Mouse (Mus musculus) neural tube, embryonic 12.5 days (tissue): ENCODE data around the gene Asna1. TPM values are rescaled to one million over a fixed set of nuclear protein-coding genes. Genes with fewer than 3 reads are reported as not detected.

ENCODE experiments used
- ATAC-seq: fragments of 200-750 bp; cut with Nextera tagmentation; 2 replicates; pipeline ENCODE4 v1.8.0; 2017; ENCODE audit warnings: low read depth, mild to moderate bottlenecking, moderate TSS enrichment, moderate library complexity; ENCODE audit not compliant: low FRiP score
- H3K27ac ChIP-seq: fragments of 300-500 bp; sonication (generic); 2 replicates; pipeline ENCODE4 v1.5.1; 2016
- H3K27me3 ChIP-seq: fragments of 300-500 bp; sonication (generic); replicated peaks from 2 replicates; pipeline ENCODE4 v1.6.1; 2016; ENCODE audit warnings: mild to moderate bottlenecking
- H3K36me3 ChIP-seq: fragments of 300-500 bp; sonication (generic); 2 replicates; pipeline ENCODE4 v1.6.1; 2016; ENCODE audit warnings: mild to moderate bottlenecking
- H3K4me1 ChIP-seq: fragments of 300-500 bp; sonication (generic); 2 replicates; pipeline ENCODE4 v1.6.1; 2016
- H3K4me2 ChIP-seq: fragments of 300-500 bp; sonication (generic); replicated peaks from 2 replicates; pipeline ENCODE4 v1.6.1; 2016; ENCODE audit warnings: mild to moderate bottlenecking
- H3K4me3 ChIP-seq: fragments of 300-500 bp; sonication (generic); 2 replicates; pipeline ENCODE4 v1.5.1; 2016
- H3K9ac ChIP-seq: fragments of 300-500 bp; sonication (generic); 2 replicates; pipeline ENCODE4 v1.6.1; 2016; ENCODE audit warnings: mild to moderate bottlenecking
- H3K9me3 ChIP-seq: fragments of 300-500 bp; sonication (generic); 2 replicates; pipeline ENCODE4 v1.6.1; 2016; ENCODE audit warnings: mild to moderate bottlenecking
- WGBS: fragments of 180-500 bp; shearing (Covaris S2); methylation state at CpG from one replicate; pipeline ENCODE4 v1.1.7; 2016; 5-methylcytosine and 5-hydroxymethylcytosine counted together
- polyA plus RNA-seq: library from polyadenylated mRNA; unstranded; fragments of >200 nt; fragmentation: Nextera tagmentation; extraction: Ambion mirVana; gene quantifications from 2 replicates; pipeline ENCODE4 v1.2.1, GENCODE M21; 2016

Asna1 gene
- 144 and 150 TPM in 2 replicates for polyA plus RNA-seq

GRCm38 (mm10) chr8:85025098-85025932 is at the start of gene Asna1:
Gene Asna1 (minus strand): TSS chr8:85025281.
- Histone ChIP-seq H3K9me3 (no peaks in the 10 kb centered on the region), H3K27ac (no peak within 1 kb of the TSS), H3K9ac (peak within 1 kb of the TSS; percentile 77), H3K4me2 (peak within 1 kb of the TSS; percentile 98), H3K36me3 (peaks cover 48% of the 10 kb centered on the region), H3K27me3 (no peaks in the 10 kb centered on the region), H3K4me3 (peak within 1 kb of the TSS; percentile 76), H3K4me1 (peaks cover 38% of the 10 kb centered on the region)
- ATAC-seq = peak; percentile 90
- WGBS = 7% methylated on average over 30 of the region's 30 CpGs

- Histone ChIP-seq H3K4me1 (peaks cover 21% of the 10 kb centered on the region), H3K9me3 (no peaks in the 10 kb centered on the region), H3K9ac (no peak overlapping the region), H3K27ac (no peak overlapping the region), H3K4me2 (no peak overlapping the region), H3K27me3 (no peaks in the 10 kb centered on the region), H3K36me3 (peaks cover 37% of the 10 kb centered on the region), H3K4me3 (no peak overlapping the region)
- ATAC-seq = no peak
- 93% methylated on average over 10 of the region's 10 CpGs for WGBS
Observed at GRCm38 (mm10) chr8:85074617-85075016, 49.5 kb upstream of the Asna1 start.

- Histone ChIP-seq H3K4me3 (no peak overlapping the region), H3K9me3 (no peaks in the 10 kb centered on the region), H3K27me3 (no peaks in the 10 kb centered on the region), H3K36me3 (peaks cover 37% of the 10 kb centered on the region), H3K9ac (no peak overlapping the region), H3K4me1 (peaks cover 18% of the 10 kb centered on the region), H3K27ac (no peak overlapping the region), H3K4me2 (no peak overlapping the region)
- ATAC-seq = no peak
- WGBS = 92% methylated on average over 10 of the region's 10 CpGs
Observed at GRCm38 (mm10) chr8:85074167-85074566, 49.1 kb upstream of the Asna1 start.

GRCm38 (mm10) chr8:85073041-85073612 is 48.0 kb upstream of the Asna1 start:
- Histone ChIP-seq H3K9me3 (no peaks in the 10 kb centered on the region), H3K36me3 (peaks cover 36% of the 10 kb centered on the region), H3K9ac (no peak overlapping the region), H3K27me3 (no peaks in the 10 kb centered on the region), H3K4me3 (no peak overlapping the region), H3K4me1 (peaks cover 18% of the 10 kb centered on the region), H3K27ac (no peak overlapping the region), H3K4me2 (peak overlapping the region; percentile 70; the same call in 1 of the 2 replicates)
- no peak for ATAC-seq
- WGBS = 94% methylated on average over 15 of the region's 15 CpGs

- ATAC-seq = no peak
Observed at GRCm38 (mm10) chr8:85072364-85072929, 47.4 kb upstream of the Asna1 start.

GRCm38 (mm10) chr8:85071514-85072281 is 46.6 kb upstream of the Asna1 start, which contains the start of gene Dhps:
Gene Dhps (plus strand): TSS chr8:85071757.
- Histone ChIP-seq H3K4me2 (peak within 1 kb of the TSS; percentile 70), H3K4me3 (peak within 1 kb of the TSS; percentile 90), H3K36me3 (peaks cover 43% of the 10 kb centered on the region), H3K27me3 (no peaks in the 10 kb centered on the region), H3K4me1 (peaks cover 15% of the 10 kb centered on the region; the same call in 1 of the 2 replicates), H3K9me3 (no peaks in the 10 kb centered on the region), H3K27ac (peak within 1 kb of the TSS; percentile 90), H3K9ac (peak within 1 kb of the TSS; percentile 79)
- WGBS = under 1% methylated on average over 68 of the region's 68 CpGs
- peak; percentile 91 for ATAC-seq

More at GRCm38 (mm10) chr8:85072364-85072929, 47.4 kb upstream of the Asna1 start:
- WGBS = 38% methylated on average over 9 of the region's 9 CpGs
- no peak overlapping the region for H3K27ac ChIP-seq
- no peaks in the 10 kb centered on the region for H3K9me3 ChIP-seq
- peaks cover 37% of the 10 kb centered on the region for H3K36me3 ChIP-seq
- no peaks in the 10 kb centered on the region for H3K27me3 ChIP-seq
- peak overlapping the region; percentile 70 for H3K4me2 ChIP-seq
- H3K4me1 ChIP-seq = peaks cover 18% of the 10 kb centered on the region
- H3K4me3 ChIP-seq = peak overlapping the region; percentile 90
- peak overlapping the region; percentile 79 for H3K9ac ChIP-seq

GRCm38 (mm10) chr8:85071041-85071440 is 46.0 kb upstream of the Asna1 start:
- Histone ChIP-seq H3K4me1 (peaks cover 15% of the 10 kb centered on the region; the same call in 1 of the 2 replicates), H3K27me3 (no peaks in the 10 kb centered on the region), H3K27ac (peak overlapping the region; percentile 90), H3K36me3 (peaks cover 43% of the 10 kb centered on the region), H3K4me2 (peak overlapping the region; percentile 70), H3K9ac (no peak overlapping the region), H3K9me3 (no peaks in the 10 kb centered on the region), H3K4me3 (0 out of 2 replicates have a peak overlapping the region, but pooled peaks have one; percentile 90)
- WGBS = 82% methylated on average over 5 of the region's 5 CpGs
- ATAC-seq = no peak

- Histone ChIP-seq H3K27me3 (no peaks in the 10 kb centered on the region), H3K4me2 (no peak within 1 kb of the TSS), H3K36me3 (peaks cover 25% of the 10 kb centered on the region), H3K4me1 (peaks cover 12% of the 10 kb centered on the region; the same call in 1 of the 2 replicates), H3K9me3 (no peaks in the 10 kb centered on the region), H3K4me3 (no peak within 1 kb of the TSS), H3K27ac (no peak within 1 kb of the TSS), H3K9ac (no peak within 1 kb of the TSS)
- ATAC-seq = no peak
Observed at GRCm38 (mm10) chr8:85067982-85068381, 42.9 kb upstream of the Asna1 start, which contains the start of gene Gm5741. Gene Gm5741 (minus strand): TSS chr8:85067982.

- peaks cover 32% of the 10 kb centered on the region for H3K36me3 ChIP-seq
- no peak overlapping the region for H3K27ac ChIP-seq
- no peaks in the 10 kb centered on the region for H3K9me3 ChIP-seq
- WGBS = 98% methylated on average over 2 of the region's 2 CpGs
- ATAC-seq = no peak
- H3K4me2 ChIP-seq = no peak overlapping the region
- H3K27me3 ChIP-seq = no peaks in the 10 kb centered on the region
- no peak overlapping the region for H3K9ac ChIP-seq
- no peak overlapping the region for H3K4me3 ChIP-seq
- peaks cover 6% of the 10 kb centered on the region; the same call in 1 of the 2 replicates for H3K4me1 ChIP-seq
Observed at GRCm38 (mm10) chr8:85067155-85067554, 42.1 kb upstream of the Asna1 start.

GRCm38 (mm10) chr8:85065213-85065612 is 40.1 kb upstream of the Asna1 start:
- ATAC-seq = no peak
- H3K27ac ChIP-seq = no peak overlapping the region
- H3K27me3 ChIP-seq = no peaks in the 10 kb centered on the region
- 48% methylated on average over 2 of the region's 2 CpGs for WGBS
- peaks cover 36% of the 10 kb centered on the region for H3K36me3 ChIP-seq
- H3K4me2 ChIP-seq = no peak overlapping the region
- H3K9me3 ChIP-seq = no peaks in the 10 kb centered on the region
- H3K4me1 ChIP-seq = peaks cover 17% of the 10 kb centered on the region
- H3K4me3 ChIP-seq = no peak overlapping the region
- no peak overlapping the region for H3K9ac ChIP-seq

- Histone ChIP-seq H3K4me1 (peaks cover 17% of the 10 kb centered on the region), H3K36me3 (peaks cover 33% of the 10 kb centered on the region), H3K27me3 (no peaks in the 10 kb centered on the region), H3K4me3 (no peak overlapping the region), H3K9ac (no peak overlapping the region), H3K4me2 (no peak overlapping the region), H3K27ac (no peak overlapping the region), H3K9me3 (no peaks in the 10 kb centered on the region)
- ATAC-seq = no peak
- WGBS = over 99% methylated on average over 4 of the region's 4 CpGs
Observed at GRCm38 (mm10) chr8:85062603-85063002, 37.5 kb upstream of the Asna1 start.
